Mouse (Mus musculus): ENCODE results near the gene Capn9. TPM values are rescaled to one million over a fixed set of nuclear protein-coding genes. Genes with fewer than 3 reads are reported as not detected.

The Capn9 gene
- total RNA-seq, 2 experiments from 2014 or later = 0.18 TPM; not detected in 1

DNA sequence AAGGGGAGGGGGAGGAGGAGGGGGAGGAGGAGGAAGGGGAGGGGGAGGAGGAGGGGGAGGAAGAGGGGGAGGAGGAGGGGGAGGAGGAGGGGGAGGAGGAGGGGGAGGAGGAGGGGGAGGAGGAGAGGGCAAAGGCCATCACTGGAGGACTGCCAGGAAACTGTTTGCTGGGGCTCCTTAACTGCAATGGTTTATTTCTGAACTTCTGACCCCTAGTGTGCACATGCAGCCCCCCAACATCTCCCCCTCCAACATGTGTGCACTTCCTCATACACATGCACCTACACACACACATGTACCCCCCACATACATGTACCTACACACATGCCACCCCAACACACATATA, 3.5 kb upstream of the Capn9 start:
- no peak for DNase-seq

DNA sequence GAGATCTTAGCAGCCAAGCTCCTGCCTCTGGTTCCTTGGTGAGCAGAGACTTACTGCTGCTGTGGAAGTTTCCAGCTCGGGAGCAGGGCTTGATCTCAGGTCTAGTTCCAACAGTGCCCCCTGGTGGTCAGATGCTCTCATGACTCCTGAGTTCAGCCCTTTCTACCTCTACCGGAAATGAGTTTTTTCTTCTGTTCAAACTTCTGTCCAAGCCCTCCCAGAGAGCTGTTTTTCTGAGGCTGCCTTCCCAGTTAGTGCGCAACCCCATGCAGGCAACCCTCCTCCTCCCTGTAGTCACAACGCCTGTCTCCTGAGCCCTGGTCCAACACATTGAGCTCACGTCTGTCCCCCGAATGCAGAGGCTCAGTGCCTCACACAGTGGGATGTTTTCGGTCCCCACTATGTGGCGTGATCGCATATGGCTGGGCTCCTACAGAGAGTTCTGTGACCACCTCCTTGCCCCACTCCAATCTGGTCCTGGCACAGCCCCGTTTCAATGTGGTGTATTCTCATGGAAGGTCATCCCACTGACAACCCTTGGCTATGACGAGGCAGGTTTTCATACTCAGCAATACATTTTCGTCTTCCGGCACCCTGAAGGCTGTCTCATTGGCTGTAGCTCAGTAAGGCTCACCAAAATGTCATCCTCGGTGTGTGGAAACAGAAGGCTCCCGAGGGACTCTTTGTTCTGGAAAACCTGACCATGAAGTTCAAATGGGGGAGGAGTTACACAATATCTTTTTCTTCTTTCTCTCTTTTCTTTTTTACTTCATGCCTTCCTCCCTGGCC, 2.2 kb upstream of the Capn9 start:
- DNase-seq = peak; percentile 96

DNA sequence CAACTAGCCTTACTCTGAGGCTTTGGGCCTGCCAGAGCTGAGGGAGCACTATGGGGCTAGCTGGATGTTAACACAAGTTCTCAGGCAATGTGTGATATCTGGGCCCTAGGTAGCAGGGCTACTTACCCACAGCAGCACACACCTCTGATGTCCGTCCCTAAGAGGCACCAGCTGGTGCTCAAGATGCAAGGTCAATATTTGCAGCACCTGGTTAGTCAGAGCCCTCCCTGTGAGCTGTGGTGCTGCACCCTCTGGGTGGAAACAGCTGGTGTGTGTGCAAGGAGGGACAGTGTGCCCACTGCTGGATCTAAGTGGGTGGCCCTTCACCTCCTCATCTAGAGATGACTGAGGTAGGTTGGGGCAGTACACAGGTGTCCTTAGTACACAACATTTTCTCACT, 840 bp downstream of the Capn9 start:
- no peak for DNase-seq

DNA sequence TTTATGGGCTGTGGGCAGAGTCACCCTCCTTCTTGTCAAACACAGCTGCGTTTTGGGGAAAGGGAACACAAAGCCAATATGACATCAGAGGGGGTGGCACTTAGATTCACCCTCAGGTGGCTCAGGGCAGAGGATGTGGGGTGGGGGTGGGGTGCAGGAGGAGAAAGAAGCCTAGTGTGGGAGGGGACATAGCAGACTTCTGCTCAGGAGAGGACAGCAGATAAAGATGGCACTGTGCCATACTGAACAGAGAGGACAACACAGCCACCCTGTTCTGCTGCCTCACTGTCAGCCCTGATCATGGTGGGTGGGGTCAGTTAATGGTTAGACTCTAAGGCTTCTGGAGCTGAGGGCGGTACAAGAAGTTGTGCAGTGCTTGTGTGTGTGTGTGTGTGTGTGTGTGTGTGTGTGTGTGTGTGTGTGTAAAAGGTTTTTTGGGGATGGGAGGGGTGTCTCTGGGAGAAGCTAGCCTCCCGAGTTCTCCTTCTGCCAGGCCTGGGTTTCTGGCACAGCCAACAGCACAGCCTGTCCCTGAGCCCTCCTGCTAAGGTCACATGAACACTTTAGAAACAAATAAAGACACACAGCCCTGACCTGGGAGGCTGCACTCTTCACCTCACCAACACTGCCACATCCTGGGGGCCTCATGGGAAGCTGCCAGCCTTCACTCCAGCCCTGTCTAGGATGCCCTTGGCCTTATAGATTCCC, 10.0 kb downstream of the Capn9 start:
- peak; percentile 63 for DNase-seq

DNA sequence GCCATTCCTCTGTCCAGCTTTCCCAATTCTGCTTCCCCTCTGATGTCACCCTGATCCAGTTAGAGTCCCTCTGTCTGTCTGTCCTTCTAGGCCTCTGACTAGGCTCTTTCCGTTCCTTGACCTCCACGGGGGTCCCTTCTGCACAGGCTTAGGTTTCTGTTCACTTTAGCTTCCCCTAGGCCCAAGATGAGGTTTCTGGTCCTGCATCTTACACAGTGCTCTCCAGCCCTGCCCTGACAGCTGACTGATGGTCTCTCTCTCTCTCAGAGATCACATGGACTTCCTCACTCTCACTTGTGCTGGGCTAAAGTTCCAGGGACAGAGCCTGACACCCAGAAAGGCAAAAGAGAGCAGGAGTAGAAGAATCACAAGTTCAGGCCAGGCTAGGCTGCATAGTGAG, 10.6 kb downstream of the Capn9 start:
- no peak for DNase-seq

DNA sequence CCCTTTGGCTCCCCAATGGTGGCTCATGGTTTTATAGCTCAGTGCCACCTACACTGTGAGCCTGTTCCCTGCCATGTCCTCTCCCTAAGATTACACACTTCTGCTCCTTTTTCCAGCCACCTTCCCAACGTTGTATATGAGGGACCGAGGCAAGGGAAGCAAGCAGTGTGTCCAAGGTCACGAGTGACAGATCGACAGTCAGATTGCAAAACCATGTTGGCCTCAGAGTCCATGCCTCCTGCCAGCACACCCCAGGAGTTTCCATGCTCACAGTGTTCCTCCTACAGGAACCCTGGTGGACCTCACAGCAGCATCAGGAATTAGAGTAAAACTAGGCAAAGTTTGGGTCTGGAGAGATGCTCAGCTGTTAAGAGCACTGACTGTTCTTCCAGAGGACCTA, 13.5 kb downstream of the Capn9 start:
- peak; percentile 72 for DNase-seq

DNA sequence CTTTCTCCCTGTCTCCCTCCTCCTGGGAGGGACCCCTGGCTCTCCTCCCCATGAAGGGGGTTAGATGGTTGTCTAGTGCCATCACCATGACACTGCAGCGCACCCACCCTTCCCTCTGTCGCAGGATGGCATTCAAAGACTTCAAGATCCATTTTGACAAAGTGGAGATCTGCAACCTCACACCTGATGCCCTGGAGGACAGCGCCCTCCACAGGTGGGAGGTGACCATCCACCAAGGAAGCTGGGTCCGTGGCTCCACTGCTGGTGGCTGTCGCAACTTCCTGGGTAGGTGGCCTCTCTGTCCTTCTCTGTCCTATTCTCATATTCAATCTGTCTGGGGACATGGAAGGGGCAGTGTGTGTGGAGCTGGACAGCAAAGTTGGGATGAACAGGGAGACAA, 28.2 kb downstream of the Capn9 start:
- DNase-seq = peak; percentile 39

DNA sequence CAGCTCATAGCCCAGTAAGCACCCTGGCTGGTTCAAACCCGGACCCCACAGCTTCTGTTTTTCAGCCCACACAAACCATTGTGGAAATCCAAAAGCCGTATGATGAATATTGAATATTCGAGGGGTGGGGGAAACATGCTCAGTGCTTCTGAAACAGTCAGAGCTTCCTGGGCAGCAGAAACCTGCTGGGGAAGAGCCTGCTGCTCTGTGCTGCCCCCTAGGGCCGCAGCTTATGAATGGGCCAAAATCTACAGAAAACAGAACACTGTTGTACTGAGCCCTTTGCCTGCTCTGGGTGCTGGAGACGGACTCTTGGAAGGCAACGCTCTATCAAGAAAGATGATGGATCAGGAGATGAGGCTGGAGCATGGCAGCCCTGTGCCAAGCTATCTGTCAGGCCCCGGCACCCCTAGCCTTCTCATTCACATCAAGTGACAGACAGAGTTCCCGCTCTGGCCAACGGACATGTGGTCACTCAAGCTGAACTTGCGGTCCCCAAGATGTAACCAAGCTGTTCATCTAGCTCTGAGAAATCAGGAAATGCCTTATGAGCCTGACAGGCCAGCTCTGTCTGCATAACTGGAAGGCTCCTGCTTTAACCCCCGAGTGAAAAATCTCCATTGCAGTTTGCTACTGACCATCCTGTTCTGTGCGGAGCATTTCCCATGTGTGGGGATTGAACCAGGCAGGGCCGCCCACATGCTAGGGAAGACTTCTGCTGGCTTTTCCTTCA, 32.5 kb downstream of the Capn9 start:
- peak; percentile 51 for DNase-seq

DNA sequence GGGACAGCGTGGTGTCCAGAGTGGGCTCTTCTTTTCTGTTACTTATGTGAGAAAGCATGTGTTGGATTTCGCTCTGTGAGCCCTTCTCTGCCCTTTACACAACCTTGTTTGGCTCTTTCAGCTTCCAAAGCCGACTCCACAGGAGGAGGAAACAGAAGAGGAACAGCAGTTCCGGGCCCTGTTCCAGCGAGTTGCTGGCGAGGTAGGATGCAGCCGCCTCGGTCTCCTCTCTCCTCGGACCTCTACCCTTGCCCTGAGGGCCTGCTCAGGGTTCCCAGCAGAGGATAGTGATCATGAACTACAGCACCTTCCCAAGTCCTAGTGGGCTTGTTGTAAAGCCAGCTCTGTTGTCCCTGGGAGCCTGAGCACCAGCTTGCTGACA, 33.1 kb downstream of the Capn9 start:
- no peak for DNase-seq

DNA sequence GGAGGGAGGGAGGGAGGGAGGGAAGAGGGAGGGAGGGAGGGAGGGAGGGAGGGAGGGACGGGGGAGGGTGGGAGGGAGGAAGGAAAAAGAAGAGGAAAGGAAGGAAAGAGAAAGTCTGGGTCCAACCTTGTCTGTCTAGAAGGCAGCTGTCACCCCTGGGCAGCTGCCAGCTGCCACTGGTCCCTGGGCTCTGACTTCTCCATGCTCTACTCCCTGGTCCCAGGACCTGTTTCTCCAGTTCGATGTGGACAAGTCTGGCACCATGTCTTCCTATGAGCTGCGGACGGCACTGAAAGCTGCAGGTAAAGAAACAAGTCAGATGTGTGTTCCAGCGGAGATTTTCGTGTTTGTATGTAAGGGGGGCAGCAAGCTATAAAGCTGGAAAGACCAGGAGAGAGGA, 38.4 kb downstream of the Capn9 start:
- no peak for DNase-seq

DNA sequence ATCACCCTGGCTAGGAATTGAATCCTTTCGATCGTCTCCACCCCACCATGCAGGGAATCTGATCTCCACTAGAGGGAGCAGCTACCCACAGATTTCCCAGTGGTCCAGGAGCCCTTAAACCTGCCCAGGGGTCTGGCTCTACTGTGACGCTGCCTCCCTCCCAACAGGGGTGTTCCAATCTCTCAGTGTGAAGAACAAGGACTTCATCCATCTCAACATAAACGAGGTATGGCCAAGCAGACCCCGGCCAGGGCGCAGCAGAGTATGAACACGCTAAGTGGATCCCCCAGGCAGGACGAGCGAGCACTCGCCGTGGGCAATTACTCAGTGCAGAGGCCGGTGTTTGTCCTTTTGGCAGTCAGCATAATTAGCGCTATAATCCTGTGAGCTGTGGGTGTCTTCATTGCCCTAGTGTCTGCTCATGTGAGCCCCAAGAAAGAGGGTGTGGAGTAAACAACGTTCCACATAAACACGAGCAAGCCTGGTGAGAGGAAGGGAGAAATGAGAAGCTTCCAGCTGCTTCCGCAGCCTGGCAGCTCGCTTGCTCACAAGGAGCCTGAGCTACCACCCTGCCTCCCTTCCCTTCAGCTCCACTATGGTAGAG, 41.5 kb downstream of the Capn9 start:
- DNase-seq = peak; percentile 86

DNA sequence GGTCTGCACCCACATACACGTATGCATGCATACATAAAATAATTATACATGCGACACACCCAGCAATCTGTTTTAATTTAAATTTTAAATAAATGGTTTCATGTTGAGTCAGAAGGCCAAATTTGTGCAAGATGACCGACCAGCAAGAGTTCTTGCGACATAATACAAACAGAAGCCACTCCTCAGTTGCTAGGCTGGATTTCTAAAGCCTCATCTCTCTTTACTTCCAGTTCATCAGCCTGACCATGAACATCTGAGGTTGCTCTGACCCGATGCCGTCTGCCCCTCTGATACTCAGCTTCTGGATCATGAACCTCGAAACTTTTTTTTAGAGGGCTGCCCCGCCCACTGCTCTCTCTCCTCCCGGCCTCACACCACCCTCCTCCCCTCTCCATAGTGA, 42.3 kb downstream of the Capn9 start:
- DNase-seq = no peak

DNA sequence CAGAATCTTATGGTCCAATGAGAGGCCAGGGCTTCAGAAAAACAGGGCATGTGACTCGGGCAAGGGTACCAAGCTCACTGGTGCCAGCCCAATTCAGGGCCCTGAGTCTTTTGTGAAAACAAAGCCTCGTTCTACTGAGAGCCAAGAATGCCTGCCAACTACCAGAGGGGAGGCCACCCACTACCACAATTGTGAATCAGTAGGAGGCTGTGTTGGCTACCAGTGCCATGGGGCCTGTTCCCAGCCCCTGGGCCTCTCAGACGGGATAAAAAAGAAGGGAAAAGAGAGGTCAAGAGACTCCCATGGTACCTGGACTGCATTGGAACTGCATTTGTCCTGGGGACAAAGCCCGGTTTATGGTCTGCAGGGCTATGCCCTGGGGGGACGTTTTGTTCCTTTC, 45.3 kb downstream of the Capn9 start:
- no peak for DNase-seq

DNA sequence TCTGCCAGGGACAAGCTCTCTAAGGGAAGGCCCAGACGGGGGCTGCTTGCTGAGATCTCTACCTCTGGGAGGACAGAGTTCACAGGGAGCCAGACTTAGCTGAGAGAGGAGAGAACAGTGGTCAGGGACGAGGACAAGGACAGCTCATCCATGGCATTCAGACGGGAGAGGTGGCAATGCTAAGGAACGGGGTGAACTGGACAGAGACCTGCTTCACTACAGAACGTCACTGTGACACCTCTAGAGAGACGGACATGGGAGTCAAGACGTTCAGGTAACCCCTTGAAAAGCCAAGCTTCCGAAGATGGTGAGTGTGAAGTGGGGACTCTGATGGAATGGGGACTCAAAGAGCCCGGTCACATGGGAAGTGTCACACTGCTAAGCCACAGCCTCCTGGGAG, 50.3 kb downstream of the Capn9 start:
- no peak for DNase-seq

DNA sequence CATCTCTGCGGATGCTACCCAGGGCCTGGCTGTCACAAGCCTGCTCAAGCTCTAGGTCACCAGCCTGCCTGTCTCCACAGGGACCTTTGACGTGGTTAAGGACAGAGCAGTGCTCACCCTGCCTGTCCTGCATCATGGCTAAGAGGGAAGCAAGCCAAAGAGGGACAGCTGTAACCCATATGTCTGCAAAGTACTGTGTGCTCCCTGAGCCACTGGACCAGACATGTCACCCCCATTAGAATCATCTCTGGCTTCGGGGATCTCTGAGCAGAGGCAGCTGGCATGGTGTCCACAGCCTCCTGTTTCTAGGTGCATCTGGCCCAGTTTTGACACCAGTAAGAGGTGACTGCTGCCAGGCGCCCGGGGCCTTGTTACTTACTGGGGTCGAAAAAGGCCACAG, 54.6 kb downstream of the Capn9 start:
- DNase-seq = no peak

DNA sequence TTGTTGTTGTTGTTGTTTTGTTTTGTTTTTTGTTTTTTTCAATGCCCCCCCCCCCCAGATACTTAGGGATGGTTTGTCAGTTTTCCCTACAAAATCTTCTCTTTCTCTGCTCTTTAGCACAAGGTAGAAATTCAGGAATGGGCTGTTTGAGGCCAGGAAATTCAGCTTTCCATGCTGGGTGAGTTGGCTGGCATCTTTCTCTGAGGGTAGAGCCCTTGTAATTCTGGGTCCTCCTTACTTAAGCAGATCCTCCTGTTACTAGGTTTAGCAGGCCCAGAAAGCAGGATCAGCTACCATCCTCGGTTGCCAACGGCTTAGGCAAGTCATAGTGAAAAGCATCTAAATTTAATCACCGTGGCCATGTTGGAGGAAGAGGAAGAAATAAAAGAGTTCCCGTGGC, 55.0 kb downstream of the Capn9 start:
- DNase-seq = no peak

DNA sequence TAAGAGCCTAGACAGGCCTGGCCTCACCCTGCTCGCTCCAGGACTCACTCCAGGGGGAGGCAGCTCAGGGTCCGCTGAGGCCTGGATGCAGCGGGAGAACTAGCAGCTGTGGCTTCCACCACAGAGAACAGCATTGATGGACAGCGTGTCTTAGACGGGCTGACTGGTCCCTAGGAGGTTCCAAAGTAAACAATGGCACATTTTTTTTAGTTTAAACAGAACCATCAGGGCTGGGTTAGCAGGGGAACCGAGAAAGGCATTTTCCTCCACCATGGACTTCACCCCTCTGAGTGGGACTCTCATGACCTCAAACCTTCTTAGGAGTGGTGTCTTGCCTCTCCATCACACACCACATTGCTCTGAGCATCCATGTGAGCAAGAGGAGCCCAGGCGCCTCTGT, 56.1 kb downstream of the Capn9 start:
- DNase-seq = no peak

DNA sequence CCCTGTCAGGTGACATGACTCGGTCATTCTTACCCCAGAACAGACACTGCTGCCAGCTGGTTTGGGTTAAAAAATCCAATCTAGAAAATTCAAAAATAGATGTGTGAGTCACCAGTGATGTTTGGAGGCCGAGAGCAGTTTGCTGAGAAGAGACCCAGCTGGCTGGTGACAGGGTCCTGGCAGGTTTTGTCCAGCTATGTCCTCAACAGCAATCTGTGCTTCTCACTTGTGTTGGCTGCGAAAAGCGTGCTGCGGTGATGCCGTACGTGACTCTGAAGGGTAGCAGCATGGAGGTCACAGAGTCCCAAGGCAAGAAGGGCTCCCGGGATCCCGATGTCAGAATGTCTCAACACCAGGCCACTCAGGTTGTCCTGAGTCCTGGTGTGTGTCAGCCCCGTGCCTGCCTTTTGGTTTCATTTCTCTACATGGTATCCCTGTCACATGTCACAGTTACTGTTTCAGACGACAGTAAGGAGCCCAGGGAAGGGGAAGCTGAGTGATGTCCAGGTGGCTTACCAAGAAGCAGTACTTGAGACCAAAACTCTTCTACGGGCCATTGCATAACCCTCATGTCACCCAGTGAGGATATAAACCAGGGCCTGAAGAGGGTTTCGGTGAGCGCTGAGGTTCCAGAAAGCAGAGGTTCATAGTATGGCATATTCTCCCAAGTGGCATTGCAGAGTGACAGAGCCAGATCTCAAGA, 57.2 kb downstream of the Capn9 start:
- DNase-seq = peak; percentile 51

DNA sequence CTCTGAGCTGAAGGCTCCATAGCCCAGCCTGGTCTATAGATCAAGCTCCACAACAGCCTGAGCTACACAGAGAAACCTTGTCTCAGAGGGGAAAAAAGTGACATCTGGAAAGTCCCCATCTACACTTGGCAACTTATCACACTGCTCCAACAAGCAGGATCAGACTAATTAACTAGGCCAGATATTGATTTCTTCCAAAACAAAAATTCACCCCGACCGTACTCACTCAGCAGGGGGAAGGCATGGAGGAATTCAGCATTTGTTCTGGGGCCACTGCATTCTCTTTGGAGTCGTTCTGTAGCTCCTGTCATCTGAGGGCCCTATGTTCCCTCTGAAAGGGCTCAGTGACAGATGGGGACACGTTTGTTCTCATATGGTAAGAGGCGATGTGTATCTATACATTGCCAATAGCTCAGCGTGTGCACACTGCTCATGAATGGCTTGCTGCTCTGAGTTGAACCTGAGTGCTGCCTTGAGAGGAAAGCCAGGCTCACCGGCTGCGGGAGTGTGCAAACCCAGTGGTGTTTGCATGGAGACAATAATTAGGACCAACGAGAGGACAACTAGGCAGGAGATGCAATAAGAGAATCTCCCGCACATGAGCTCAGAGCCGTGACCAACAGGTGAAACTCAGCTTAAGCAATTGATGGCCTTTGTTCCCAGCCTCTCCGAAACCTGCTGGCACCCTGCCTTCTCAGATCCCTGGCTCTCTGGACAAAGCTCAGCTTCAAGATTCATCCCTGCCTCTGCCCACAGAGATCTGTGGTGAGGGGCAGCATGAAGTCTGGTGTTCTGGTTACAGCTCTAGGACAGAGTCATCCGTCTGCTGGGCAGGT, 58.7 kb downstream of the Capn9 start:
- DNase-seq = no peak

DNA sequence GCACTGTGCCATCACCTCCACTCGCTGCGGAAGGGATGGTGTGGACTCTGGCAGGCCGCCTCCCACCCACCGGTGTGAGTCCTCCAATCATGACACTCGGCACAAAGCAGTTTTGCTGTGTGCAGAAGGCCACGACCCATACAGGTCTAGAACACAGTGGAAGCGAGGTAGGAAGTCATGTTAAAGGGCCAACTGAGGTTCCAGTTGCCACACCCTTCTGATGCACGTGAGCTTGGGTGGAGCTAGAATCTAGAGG, 59.3 kb downstream of the Capn9 start:
- no peak for DNase-seq

DNA sequence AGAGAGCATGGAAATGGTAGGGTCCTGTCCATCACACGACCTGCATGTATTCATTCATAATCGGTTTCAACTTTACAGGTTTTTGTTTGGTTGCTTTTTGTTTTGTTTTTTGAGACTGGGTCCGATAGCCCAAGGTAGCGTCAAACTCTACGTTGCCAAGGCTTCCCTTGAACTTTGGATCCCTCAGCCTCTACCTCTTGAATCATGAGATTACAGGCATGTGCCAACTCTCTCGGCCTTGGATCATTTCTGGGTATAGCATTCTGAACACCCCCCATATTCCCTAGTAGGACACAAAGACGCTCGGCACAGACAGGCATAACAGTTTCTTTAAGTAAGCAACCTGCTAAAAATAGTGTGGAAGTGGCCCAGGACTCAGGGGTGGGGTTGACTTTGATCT, 65.7 kb downstream of the Capn9 start:
- peak; percentile 37 for DNase-seq

Data from adrenal gland, postnatal 10 days (tissue).